Mouse (Mus musculus) C2C12 (cell line): ENCODE measurements around the gene Slc22a20. TPM values are rescaled to one million over a fixed set of nuclear protein-coding genes. Genes with fewer than 3 reads are reported as not detected.
A peak's percentile ranks its signal among the peaks of the same experiment; 100 is the strongest.

ENCODE experiments used
- H3K27me3 ChIP-seq: one replicate; pipeline ENCODE4 v1.6.1; 2011; ENCODE audit not compliant: control insufficient read depth, insufficient read depth, insufficient read length
- H3K36me3 ChIP-seq: one replicate; pipeline ENCODE4 v1.6.1; 2011; ENCODE audit not compliant: control insufficient read depth, insufficient read depth
- H3K4me3 ChIP-seq: one replicate; pipeline ENCODE4 v1.5.1; 2011; ENCODE audit warnings: mild to moderate bottlenecking, control low read depth; ENCODE audit not compliant: poor library complexity, insufficient read depth, severe bottlenecking
- H3K79me2 ChIP-seq: one replicate; pipeline ENCODE4 v1.6.1; 2011; ENCODE audit not compliant: control insufficient read depth, insufficient read depth
- H3K79me3 ChIP-seq: one replicate; pipeline ENCODE4 v1.6.1; 2011; ENCODE audit warnings: low read depth, control low read depth
- H3ac ChIP-seq: one replicate; pipeline ENCODE3; 2011; ENCODE audit warnings: low read depth; ENCODE audit not compliant: control insufficient read depth, insufficient read length
- CEBPB ChIP-seq: IDR thresholded peaks from one replicate; pipeline ENCODE4 v1.6.1; 2011; ENCODE audit warnings: low read depth, mild to moderate bottlenecking, control low read depth, moderate library complexity
- CTCF ChIP-seq: IDR thresholded peaks from one replicate; pipeline ENCODE4 v1.5.1; 2011; ENCODE audit not compliant: control insufficient read depth, insufficient read depth, insufficient read length
- FOSL1 ChIP-seq: IDR thresholded peaks from one replicate; pipeline ENCODE4 v1.8.0; 2011; ENCODE audit warnings: mild to moderate bottlenecking, low read length; ENCODE audit not compliant: poor library complexity, insufficient read depth, severe bottlenecking
- MAX ChIP-seq: IDR thresholded peaks from one replicate; pipeline ENCODE4 v1.6.1; 2011; ENCODE audit warnings: mild to moderate bottlenecking, control low read depth
- MYOD1 ChIP-seq: IDR thresholded peaks from one replicate; pipeline ENCODE4 v1.6.1; 2011; ENCODE audit warnings: low read depth; ENCODE audit not compliant: control insufficient read depth, insufficient read length
- MYOG ChIP-seq: IDR thresholded peaks from one replicate; pipeline ENCODE4 v1.6.1; 2011; ENCODE audit not compliant: control insufficient read depth, insufficient read length; ENCODE audit errors: extremely low read depth
- USF1 ChIP-seq: IDR thresholded peaks from one replicate; pipeline ENCODE4 v1.6.1; 2011; ENCODE audit warnings: low read depth, mild to moderate bottlenecking, control low read depth, moderate library complexity
- polyA plus RNA-seq: library from polyadenylated mRNA; unstranded; fragments of >200 nt; fragmentation: generic; extraction: Trizol; gene quantifications from one replicate; pipeline ENCODE4 v1.2.1, GENCODE M21; 2012; ENCODE audit warnings: missing spikeins

Slc22a20 gene
- polyA plus RNA-seq, 1 experiment, result not detected

DNA sequence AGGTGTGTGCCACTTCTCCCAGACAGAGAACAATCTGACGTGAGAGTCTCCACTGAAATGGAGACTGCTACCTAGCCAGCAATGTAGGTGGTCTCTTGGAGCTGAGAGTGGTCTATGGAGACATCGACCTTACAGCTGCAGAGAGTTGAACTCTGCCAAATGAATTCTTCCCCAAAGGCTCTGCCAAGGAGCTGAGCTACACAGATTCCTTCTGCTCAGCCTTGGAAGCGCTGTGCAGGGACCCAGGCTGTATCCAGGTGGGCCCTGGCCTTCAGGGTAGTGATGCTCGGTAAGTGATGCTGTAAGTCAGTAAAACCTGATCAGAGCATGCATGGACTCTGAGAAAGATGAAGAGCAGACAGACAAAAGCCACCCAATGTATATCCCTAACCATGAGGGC is 10.8 kb downstream of the Slc22a20 start:
- Histone ChIP-seq H3K36me3 (no peaks in the 10 kb centered on the region), H3ac (no peak overlapping the region), H3K79me2 (no peaks in the 10 kb centered on the region), H3K79me3 (no peaks in the 10 kb centered on the region), H3K4me3 (no peak overlapping the region), H3K27me3 (no peaks in the 10 kb centered on the region)
- TF ChIP-seq MYOD1 (no peak), USF1 (no peak)

- no peaks in the 10 kb centered on the region for H3K36me3 ChIP-seq
- H3K4me3 ChIP-seq, result no peak overlapping the region
- no peaks in the 10 kb centered on the region for H3K27me3 ChIP-seq
- no peak overlapping the region for H3ac ChIP-seq
- H3K79me2 ChIP-seq, result peaks cover 13% of the 10 kb centered on the region
- H3K79me3 ChIP-seq, result peaks cover 10% of the 10 kb centered on the region
- no peak for TF ChIP-seq CTCF
- no peak for TF ChIP-seq FOSL1
- TF ChIP-seq MAX, result no peak
- no peak for TF ChIP-seq MYOG
- TF ChIP-seq CEBPB, result no peak
- TF ChIP-seq MYOD1, result no peak
- no peak for TF ChIP-seq USF1
Measured at GRCm38 (mm10) chr19:5967664-5968063, 18.3 kb downstream of the Slc22a20 start.

- no peak overlapping the region for H3ac ChIP-seq
- TF ChIP-seq MYOG, result no peak
- no peak for TF ChIP-seq MAX
- no peak for TF ChIP-seq CTCF
- no peak for TF ChIP-seq FOSL1
- TF ChIP-seq CEBPB, result no peak
- no peak for TF ChIP-seq USF1
- no peak for TF ChIP-seq MYOD1
- peaks cover 22% of the 10 kb centered on the region for H3K79me2 ChIP-seq
- no peak overlapping the region for H3K4me3 ChIP-seq
- H3K27me3 ChIP-seq, result no peaks in the 10 kb centered on the region
- peaks cover 14% of the 10 kb centered on the region for H3K79me3 ChIP-seq
- no peaks in the 10 kb centered on the region for H3K36me3 ChIP-seq
Measured at GRCm38 (mm10) chr19:5966786-5967185, 19.2 kb downstream of the Slc22a20 start.

- Histone ChIP-seq H3K79me2 (peaks cover 31% of the 10 kb centered on the region), H3K27me3 (no peaks in the 10 kb centered on the region), H3K79me3 (peaks cover 22% of the 10 kb centered on the region), H3K36me3 (peaks cover 7% of the 10 kb centered on the region), H3ac (no peak overlapping the region), H3K4me3 (no peak overlapping the region)
- TF ChIP-seq FOSL1 (no peak), CEBPB (no peak), MAX (no peak)
Measured at GRCm38 (mm10) chr19:5965910-5966309, 20.0 kb downstream of the Slc22a20 start.

DNA sequence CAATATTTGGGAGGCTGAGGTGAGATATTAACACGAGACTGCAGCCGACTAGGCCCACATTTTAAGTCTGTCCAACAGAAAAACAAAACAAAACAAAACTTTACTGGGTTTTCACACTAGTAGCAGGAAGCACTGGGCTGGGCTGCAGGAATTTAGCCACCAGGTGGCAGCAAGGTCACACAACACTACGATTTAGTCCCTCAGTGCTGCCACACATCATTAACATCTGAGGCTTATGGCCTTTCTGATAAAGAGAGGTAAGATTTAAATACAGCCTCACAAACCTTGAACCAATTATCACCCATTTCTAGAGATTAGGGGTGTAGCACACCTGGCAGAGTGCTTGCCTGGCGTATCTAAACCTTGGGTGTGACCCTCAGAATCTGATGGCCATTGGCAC is 20.7 kb downstream of the Slc22a20 start:
- H3K36me3 ChIP-seq, result peaks cover 13% of the 10 kb centered on the region

GRCm38 (mm10) chr19:5964804-5965203 is 21.1 kb downstream of the Slc22a20 start:
- H3K36me3 ChIP-seq, result peaks cover 17% of the 10 kb centered on the region
- TF ChIP-seq FOSL1, result no peak
- no peak for TF ChIP-seq MAX
- TF ChIP-seq MYOG, result no peak
- TF ChIP-seq CTCF, result no peak
- TF ChIP-seq USF1, result no peak
- no peak for TF ChIP-seq CEBPB
- TF ChIP-seq MYOD1, result no peak
- H3K79me3 ChIP-seq, result peaks cover 24% of the 10 kb centered on the region
- H3K27me3 ChIP-seq, result no peaks in the 10 kb centered on the region
- H3K79me2 ChIP-seq, result peaks cover 38% of the 10 kb centered on the region
- no peak overlapping the region for H3K4me3 ChIP-seq
- H3ac ChIP-seq, result peak overlapping the region; percentile 43

More for the DNA sequence above, 20.7 kb downstream of the Slc22a20 start:
- H3K27me3 ChIP-seq, result no peaks in the 10 kb centered on the region
- TF ChIP-seq MYOG (no peak), CTCF (peak; percentile 81)
- peak overlapping the region; percentile 22 for H3ac ChIP-seq
- H3K79me3 ChIP-seq, result peaks cover 24% of the 10 kb centered on the region
- H3K4me3 ChIP-seq, result no peak overlapping the region
- peaks cover 37% of the 10 kb centered on the region for H3K79me2 ChIP-seq
